Comparison of ENCODE assay signal across 1 mouse cellular context in genomic region chr8:84907979-84908378, GRCm38 (mm10).
TF ChIP-seq lines count a peak whose summit lies in the region.

No protein-coding gene starts in this region.

TF ChIP-seq in CH12.LX, 34 proteins besides CTCF, POLR2A, EP300 and RAD21:
- 0 out of 2 replicates have a peak, but pooled peaks have one; percentile 2 for TF ChIP-seq HCFC1 (IDR thresholded peaks at IDR 0.05; ENCODE audit: low read depth, low read length)
TF ChIP-seq in CH12.LX: peak in this region for 1; not testable (repeated sequence) for 33.
